Mouse (Mus musculus) left cerebral cortex, adult 8-10 months (tissue): Measurements from ENCODE around the gene Cbln4. TPM values are rescaled to one million over a fixed set of nuclear protein-coding genes. Genes with fewer than 3 reads are reported as not detected.

Source experiments
- total RNA-seq, 4 experiments: library from RNA; stranded (reverse); gene quantifications; 2 replicates each; pipeline ENCODE4 v1.2.4; 2022

Cbln4 gene
- total RNA-seq, 4 experiments from 2014 or later: 10.4 to 15.7 (median 14.0) TPM

Other genes starting within 250 kb of the Cbln4 start
- under 1 TPM; 0.41 to 0.93 (median 0.53) TPM for gene Mc3r, start 205.0 kb upstream of the Cbln4 start, total RNA-seq